Mouse (Mus musculus): Measurements from ENCODE around the gene Gnb1. TPM values are rescaled to one million over a fixed set of nuclear protein-coding genes. Genes with fewer than 3 reads are reported as not detected.
A peak's percentile ranks its signal among the peaks of the same experiment; 100 is the strongest.
"Not testable (repeated sequence)": the region's sequence is repeated elsewhere in the genome, so short reads cannot be mapped to it uniquely, and the experiment has no call there.

Gene Gnb1
- polyA plus RNA-seq, 1 experiment from 2014 or later: 1,179 TPM

DNA sequence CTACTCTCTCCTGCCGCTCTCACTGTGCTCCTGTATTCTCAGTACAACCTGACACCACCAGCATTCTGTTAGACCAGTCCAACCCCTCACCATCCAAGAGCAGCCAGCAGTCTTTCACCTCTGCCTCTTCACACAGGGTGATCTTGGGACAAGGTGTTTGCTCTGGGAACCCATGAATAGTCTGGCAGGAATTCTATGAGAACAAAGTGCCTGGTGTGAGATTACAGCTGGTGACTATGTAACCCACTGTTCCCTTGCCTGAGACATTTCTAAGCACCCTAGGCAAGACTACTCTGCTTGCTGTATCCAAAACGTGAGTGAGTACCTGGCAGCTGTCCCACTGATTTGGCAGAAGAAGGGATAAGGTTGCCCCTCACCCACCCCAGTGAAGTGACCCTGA is 69.8 kb downstream of the Gnb1 start:
- ATAC-seq (replicated peaks): no peak
- H3K9me3 ChIP-seq: no peaks in the 10 kb centered on the region
- no peaks in the 10 kb centered on the region for H3K27me3 ChIP-seq (replicated peaks)
- peaks cover 39% of the 10 kb centered on the region for H3K36me3 ChIP-seq (replicated peaks)
- H3K27ac ChIP-seq: no peak overlapping the region
- peaks cover 23% of the 10 kb centered on the region for H3K4me1 ChIP-seq
- no peak overlapping the region for H3K4me2 ChIP-seq
- H3K4me3 ChIP-seq: no peak overlapping the region
- no peak overlapping the region for H3K9ac ChIP-seq
- 69% methylated on average over 2 of the region's 2 CpGs for WGBS

GRCm38 (mm10) chr4:155561661-155562442 is 70.7 kb downstream of the Gnb1 start, which contains the start of gene Nadk:
Gene Nadk, plus strand, starts transcription at chr4:155562378.
- peak within 1 kb of the TSS; percentile 64; the same call in 1 of the 2 replicates for H3K9ac ChIP-seq
- WGBS: 77% methylated on average over 7 of the region's 7 CpGs
- H3K4me3 ChIP-seq: peak within 1 kb of the TSS; percentile 73
- H3K27ac ChIP-seq: peak within 1 kb of the TSS; percentile 89
- no peak for ATAC-seq (replicated peaks)
- H3K36me3 ChIP-seq (replicated peaks): peaks cover 29% of the 10 kb centered on the region
- H3K4me1 ChIP-seq: peaks cover 29% of the 10 kb centered on the region
- no peaks in the 10 kb centered on the region for H3K9me3 ChIP-seq
- H3K4me2 ChIP-seq: peak within 1 kb of the TSS; percentile 83
- H3K27me3 ChIP-seq (replicated peaks): no peaks in the 10 kb centered on the region

GRCm38 (mm10) chr4:155562725-155563399 is 71.7 kb downstream of the Gnb1 start:
- peak; percentile 37 for ATAC-seq (replicated peaks)
- 2% methylated on average over 19 of the region's 19 CpGs for whole genome bisulfite sequencing
- H3K4me3 ChIP-seq: peak overlapping the region; percentile 73

DNA sequence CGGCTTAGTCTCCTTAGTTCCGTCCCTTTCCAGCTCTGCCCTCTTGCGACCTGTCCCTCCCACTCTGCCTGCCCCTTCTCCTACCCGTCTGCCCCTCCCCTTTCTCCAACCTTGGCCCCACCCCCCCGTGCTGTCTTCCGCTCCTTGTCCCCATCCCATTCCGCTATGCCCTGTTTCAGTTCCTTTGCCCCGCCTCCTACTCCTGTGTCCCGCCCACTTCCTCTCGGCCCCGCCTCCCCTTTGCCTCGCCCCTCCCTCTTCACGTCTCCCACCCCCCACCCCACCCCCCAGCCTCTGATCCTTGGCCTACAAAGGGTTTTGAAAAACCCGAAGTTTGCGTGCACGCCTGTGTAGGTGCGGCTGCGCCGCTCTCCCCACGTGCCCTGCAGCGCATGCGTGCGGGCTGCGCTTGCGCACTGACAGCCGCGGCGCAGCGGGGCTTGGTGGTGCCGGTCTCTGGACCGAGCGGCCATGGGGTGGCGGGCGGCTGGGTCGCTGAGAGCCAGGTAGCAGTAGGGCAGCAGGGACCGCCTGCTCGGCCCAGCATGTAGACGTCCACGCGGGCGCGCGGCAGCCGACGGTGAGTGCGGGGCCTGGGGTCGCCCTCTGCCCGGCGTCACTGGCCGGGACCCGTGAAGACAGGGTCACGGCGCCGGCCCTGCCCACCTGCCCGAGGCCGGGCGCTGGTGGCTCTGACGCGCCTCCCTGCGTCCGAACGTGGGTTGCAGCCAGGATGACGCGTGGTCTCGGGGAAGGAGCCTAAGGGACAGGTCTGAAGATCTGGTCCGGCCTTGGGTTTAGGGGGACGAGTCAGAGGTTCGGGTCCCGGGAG is 72.5 kb downstream of the Gnb1 start:
- peaks cover 29% of the 10 kb centered on the region for H3K4me1 ChIP-seq
- H3K4me3 ChIP-seq: peak overlapping the region; percentile 73
- H3K9ac ChIP-seq: peak overlapping the region; percentile 64
- under 1% methylated on average over 67 of the region's 69 CpGs for WGBS
- peak overlapping the region; percentile 83 for H3K4me2 ChIP-seq
- H3K27me3 ChIP-seq (replicated peaks): no peaks in the 10 kb centered on the region
- peak; percentile 97 for ATAC-seq (replicated peaks)
- H3K27ac ChIP-seq: peak overlapping the region; percentile 89
- H3K9me3 ChIP-seq: no peaks in the 10 kb centered on the region
- H3K36me3 ChIP-seq (replicated peaks): peaks cover 22% of the 10 kb centered on the region

More at GRCm38 (mm10) chr4:155562725-155563399, 71.7 kb downstream of the Gnb1 start:
- Histone ChIP-seq H3K27ac (peak overlapping the region; percentile 89), H3K9me3 (no peaks in the 10 kb centered on the region), H3K4me1 (peaks cover 29% of the 10 kb centered on the region), H3K36me3 (replicated peaks) (peaks cover 24% of the 10 kb centered on the region), H3K4me2 (peak overlapping the region; percentile 83), H3K27me3 (replicated peaks) (no peaks in the 10 kb centered on the region), H3K9ac (peak overlapping the region; percentile 64; the same call in 1 of the 2 replicates)

- no peaks in the 10 kb centered on the region for H3K9me3 ChIP-seq
- peaks cover 29% of the 10 kb centered on the region for H3K4me1 ChIP-seq
- H3K4me2 ChIP-seq: peak overlapping the region; percentile 83
- peak overlapping the region; percentile 64 for H3K9ac ChIP-seq
- peak overlapping the region; percentile 73 for H3K4me3 ChIP-seq
- 18% methylated on average over 20 of the region's 20 CpGs for WGBS
- no peak for ATAC-seq (replicated peaks)
- H3K27ac ChIP-seq: peak overlapping the region; percentile 89
- peaks cover 14% of the 10 kb centered on the region for H3K36me3 ChIP-seq (replicated peaks)
- no peaks in the 10 kb centered on the region for H3K27me3 ChIP-seq (replicated peaks)
These were observed 73.3 kb downstream of the Gnb1 start for GRCm38 (mm10) chr4:155564315-155565069.

GRCm38 (mm10) chr4:155566555-155566954 is 75.4 kb downstream of the Gnb1 start:
- Histone ChIP-seq H3K27me3 (replicated peaks) (no peaks in the 10 kb centered on the region), H3K4me1 (peaks cover 29% of the 10 kb centered on the region), H3K27ac (no peak overlapping the region), H3K36me3 (replicated peaks) (no peaks in the 10 kb centered on the region), H3K4me3 (no peak overlapping the region), H3K9me3 (no peaks in the 10 kb centered on the region), H3K9ac (no peak overlapping the region), H3K4me2 (no peak overlapping the region)
- WGBS: 85% methylated on average over 8 of the region's 8 CpGs
- ATAC-seq (replicated peaks): no peak

- Histone ChIP-seq H3K27ac (no peak overlapping the region), H3K36me3 (replicated peaks) (no peaks in the 10 kb centered on the region), H3K4me3 (no peak overlapping the region), H3K4me1 (peaks cover 21% of the 10 kb centered on the region), H3K9ac (no peak overlapping the region), H3K27me3 (replicated peaks) (no peaks in the 10 kb centered on the region), H3K4me2 (no peak overlapping the region), H3K9me3 (no peaks in the 10 kb centered on the region)
- 31% methylated on average over 2 of the region's 2 CpGs for WGBS
- no peak for ATAC-seq (replicated peaks)
These were observed 77.0 kb downstream of the Gnb1 start for GRCm38 (mm10) chr4:155568170-155568569.

GRCm38 (mm10) chr4:155568632-155569370 is 77.6 kb downstream of the Gnb1 start:
- 91% methylated on average over 7 of the region's 7 CpGs for WGBS
- Histone ChIP-seq H3K4me3 (no peak overlapping the region), H3K27me3 (replicated peaks) (no peaks in the 10 kb centered on the region), H3K9ac (no peak overlapping the region), H3K4me1 (peaks cover 21% of the 10 kb centered on the region), H3K27ac (no peak overlapping the region), H3K36me3 (replicated peaks) (no peaks in the 10 kb centered on the region), H3K9me3 (no peaks in the 10 kb centered on the region), H3K4me2 (no peak overlapping the region)
- no peak for ATAC-seq (replicated peaks)

DNA sequence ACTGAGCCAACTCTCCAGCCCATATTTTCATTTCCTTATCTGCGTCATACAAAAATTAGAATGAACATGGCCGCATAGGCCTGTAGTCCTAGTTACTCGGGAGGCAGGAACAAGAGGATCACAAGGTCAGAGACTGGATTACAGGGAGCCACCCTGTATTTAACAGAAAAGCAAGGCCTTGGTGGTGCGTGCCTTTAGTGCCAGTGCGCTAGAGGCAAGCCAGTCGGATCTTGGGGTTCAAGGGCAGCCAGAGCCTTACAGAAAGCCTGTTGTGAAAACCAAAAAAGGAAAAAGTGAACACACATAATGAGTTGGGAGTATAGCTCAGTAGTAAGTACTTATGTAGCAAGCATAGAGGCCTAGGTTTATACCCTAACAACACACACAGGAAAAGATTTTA is 78.7 kb downstream of the Gnb1 start:
- Histone ChIP-seq H3K4me2 (no peak overlapping the region), H3K9me3 (no peaks in the 10 kb centered on the region), H3K27ac (no peak overlapping the region), H3K4me1 (peaks cover 15% of the 10 kb centered on the region), H3K9ac (no peak overlapping the region), H3K4me3 (no peak overlapping the region), H3K27me3 (replicated peaks) (no peaks in the 10 kb centered on the region), H3K36me3 (replicated peaks) (no peaks in the 10 kb centered on the region)
- WGBS: 96% methylated on average over 6 of the region's 6 CpGs
- no peak for ATAC-seq (replicated peaks)

- ATAC-seq (replicated peaks); H3K27ac ChIP-seq; H3K4me1 ChIP-seq; H3K9me3 ChIP-seq; H3K27me3 ChIP-seq (replicated peaks); H3K9ac ChIP-seq; H3K4me3 ChIP-seq; H3K4me2 ChIP-seq; H3K36me3 ChIP-seq (replicated peaks): not testable (repeated sequence)
- WGBS: 91% methylated on average over 11 of the region's 11 CpGs
These were observed 79.2 kb downstream of the Gnb1 start for GRCm38 (mm10) chr4:155570315-155570714.

DNA sequence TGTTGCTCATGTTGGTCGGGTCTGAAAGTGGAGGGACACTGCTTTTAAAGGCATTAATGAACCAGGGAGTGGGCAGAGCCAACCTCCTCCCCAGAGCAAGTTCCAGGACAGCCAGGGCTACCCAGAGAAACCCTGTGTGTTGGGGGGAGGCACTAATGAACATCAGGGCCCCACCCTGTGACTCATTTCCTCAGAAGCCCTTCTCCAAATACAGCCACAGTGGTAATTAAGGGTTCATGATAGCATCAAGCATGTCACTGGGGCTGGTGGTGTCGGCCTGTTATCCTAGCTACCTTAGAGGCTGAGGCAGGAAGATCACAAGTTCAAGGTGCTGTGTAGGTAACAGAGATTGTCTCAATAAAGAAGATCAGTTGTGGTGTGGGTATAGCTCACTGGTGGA is 80.3 kb downstream of the Gnb1 start:
- H3K9me3 ChIP-seq: no peaks in the 10 kb centered on the region
- H3K4me2 ChIP-seq: no peak overlapping the region
- WGBS: 74% methylated on average over 2 of the region's 2 CpGs
- H3K4me3 ChIP-seq: no peak overlapping the region
- no peak for ATAC-seq (replicated peaks)
- peaks cover under 1% of the 10 kb centered on the region; the same call in 1 of the 2 replicates for H3K4me1 ChIP-seq
- H3K27me3 ChIP-seq (replicated peaks): no peaks in the 10 kb centered on the region
- H3K36me3 ChIP-seq (replicated peaks): no peaks in the 10 kb centered on the region
- no peak overlapping the region for H3K9ac ChIP-seq
- H3K27ac ChIP-seq: no peak overlapping the region

Data from midbrain, embryonic 15.5 days (tissue).